Mouse (Mus musculus): ENCODE measurements around the gene Olfr209.

DNA sequence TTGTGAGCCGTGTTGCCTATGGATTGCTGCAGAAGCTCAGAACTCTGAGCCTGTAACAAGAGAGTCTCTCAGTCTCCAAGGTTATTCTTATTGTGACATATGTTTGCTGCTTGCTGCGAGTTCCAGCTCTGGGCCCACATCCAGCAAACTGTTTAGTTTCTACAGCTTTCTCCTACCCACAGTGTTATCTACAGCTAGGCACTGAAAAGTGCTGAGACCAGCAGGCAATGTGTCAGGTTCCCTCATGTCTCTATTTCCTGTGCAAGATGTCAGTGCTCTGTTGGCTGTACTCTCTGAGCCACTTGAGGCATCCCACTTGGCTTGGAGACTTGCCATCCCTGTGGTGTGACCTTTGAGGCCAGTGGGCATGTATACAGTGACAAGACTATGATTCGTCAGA is 29.5 kb upstream of the Olfr209 start:
- TF ChIP-seq POLR2A (IDR thresholded peaks at IDR 0.05; ENCODE audit: borderline replicate concordance, insufficient read depth, low read length): no peak
- TF ChIP-seq CTCF (IDR thresholded peaks at IDR 0.05; ENCODE audit: borderline replicate concordance, insufficient read depth, low read depth, low read length): no peak

Data from cerebellum, adult 2 months (tissue).